Mouse (Mus musculus): ENCODE measurements around the gene Mlec. TPM values are rescaled to one million over a fixed set of nuclear protein-coding genes. Genes with fewer than 3 reads are reported as not detected.

The Mlec gene
- polyA plus RNA-seq, 1 experiment from 2014 or later: 62.1 TPM

- Histone ChIP-seq H3K9ac (ENCODE audit: low read length) (no peak overlapping the region), H3K27me3 (ENCODE audit: control insufficient read depth, insufficient read depth, low read depth, low read length) (no peaks in the 10 kb centered on the region), H3K4me1 (replicated peaks; ENCODE audit: control insufficient read depth, insufficient read depth, low read length) (no peaks in the 10 kb centered on the region), H3K4me2 (ENCODE audit: low read depth, low read length) (no peak overlapping the region), H3K9me3 (ENCODE audit: control insufficient read depth, low read length) (no peaks in the 10 kb centered on the region), H3K36me3 (ENCODE audit: control insufficient read depth, insufficient read depth, low read length) (peaks cover 28% of the 10 kb centered on the region), H3K27ac (ENCODE audit: low read length) (no peak overlapping the region), H3K4me3 (ENCODE audit: low read length) (no peak overlapping the region)
- no peak for ATAC-seq (ENCODE audit: low read depth)
- WGBS: 74% methylated on average over 6 of the region's 6 CpGs
Observed at GRCm38 (mm10) chr5:115100473-115100872, 57.5 kb downstream of the Mlec start.

GRCm38 (mm10) chr5:115099991-115100390 is 58.0 kb downstream of the Mlec start:
- no peaks in the 10 kb centered on the region for H3K9me3 ChIP-seq (ENCODE audit: control insufficient read depth, low read length)
- no peaks in the 10 kb centered on the region for H3K4me1 ChIP-seq (replicated peaks; ENCODE audit: control insufficient read depth, insufficient read depth, low read length)
- H3K36me3 ChIP-seq (ENCODE audit: control insufficient read depth, insufficient read depth, low read length): peaks cover 30% of the 10 kb centered on the region
- ATAC-seq (ENCODE audit: low read depth): no peak
- no peaks in the 10 kb centered on the region for H3K27me3 ChIP-seq (ENCODE audit: control insufficient read depth, insufficient read depth, low read depth, low read length)
- WGBS: 64% methylated on average over 9 of the region's 9 CpGs
- no peak overlapping the region for H3K9ac ChIP-seq (ENCODE audit: low read length)
- H3K4me3 ChIP-seq (ENCODE audit: low read length): no peak overlapping the region
- H3K27ac ChIP-seq (ENCODE audit: low read length): no peak overlapping the region
- no peak overlapping the region for H3K4me2 ChIP-seq (ENCODE audit: low read depth, low read length)

- Histone ChIP-seq H3K36me3 (ENCODE audit: control insufficient read depth, insufficient read depth, low read length) (peaks cover 30% of the 10 kb centered on the region), H3K9me3 (ENCODE audit: control insufficient read depth, low read length) (no peaks in the 10 kb centered on the region), H3K27me3 (ENCODE audit: control insufficient read depth, insufficient read depth, low read depth, low read length) (no peaks in the 10 kb centered on the region), H3K4me3 (ENCODE audit: low read length) (no peak overlapping the region), H3K4me2 (ENCODE audit: low read depth, low read length) (no peak overlapping the region), H3K9ac (ENCODE audit: low read length) (no peak overlapping the region), H3K4me1 (replicated peaks; ENCODE audit: control insufficient read depth, insufficient read depth, low read length) (no peaks in the 10 kb centered on the region), H3K27ac (ENCODE audit: low read length) (no peak overlapping the region)
- WGBS: 81% methylated on average over 5 of the region's 5 CpGs
- ATAC-seq (ENCODE audit: low read depth): no peak
Observed at GRCm38 (mm10) chr5:115099530-115099929, 58.4 kb downstream of the Mlec start.

GRCm38 (mm10) chr5:115098195-115098594 is 59.8 kb downstream of the Mlec start, which contains the start of gene Gm10401:
TSS of gene Gm10401 (minus strand) at chr5:115098295.
- ATAC-seq (ENCODE audit: low read depth): no peak
- Histone ChIP-seq H3K36me3 (ENCODE audit: control insufficient read depth, insufficient read depth, low read length) (peaks cover 30% of the 10 kb centered on the region), H3K4me1 (replicated peaks; ENCODE audit: control insufficient read depth, insufficient read depth, low read length) (no peaks in the 10 kb centered on the region), H3K4me2 (ENCODE audit: low read depth, low read length) (no peak within 1 kb of the TSS), H3K9ac (ENCODE audit: low read length) (no peak within 1 kb of the TSS), H3K9me3 (ENCODE audit: control insufficient read depth, low read length) (no peaks in the 10 kb centered on the region), H3K27ac (ENCODE audit: low read length) (no peak within 1 kb of the TSS), H3K27me3 (ENCODE audit: control insufficient read depth, insufficient read depth, low read depth, low read length) (no peaks in the 10 kb centered on the region), H3K4me3 (ENCODE audit: low read length) (no peak within 1 kb of the TSS)
- 98% methylated on average over 8 of the region's 8 CpGs for WGBS

Other genes with a start within 250 kb of the Mlec start
- 0.50 and 0.85 TPM in 2 replicates for gene Oasl1, start 234.9 kb downstream of the Mlec start, polyA plus RNA-seq (2015; fragmentation: Nextera tagmentation; extraction: Ambion mirVana)
- 48.0 and 49.2 TPM in 2 replicates for gene 2210016L21Rik, start 216.0 kb downstream of the Mlec start, polyA plus RNA-seq (2015; fragmentation: Nextera tagmentation; extraction: Ambion mirVana)
- gene Hnf1a, start 187.1 kb downstream of the Mlec start, polyA plus RNA-seq (2015; fragmentation: Nextera tagmentation; extraction: Ambion mirVana): 0.08 and 0.16 TPM in 2 replicates
- gene Sppl3, start 147.0 kb downstream of the Mlec start, polyA plus RNA-seq (2015; fragmentation: Nextera tagmentation; extraction: Ambion mirVana): 9.6 and 9.8 TPM in 2 replicates
- gene Gm10401, start 59.9 kb downstream of the Mlec start, polyA plus RNA-seq (2015; fragmentation: Nextera tagmentation; extraction: Ambion mirVana): 23.2 and 25.4 TPM in 2 replicates
- gene Acads, start 38.8 kb downstream of the Mlec start, polyA plus RNA-seq (2015; fragmentation: Nextera tagmentation; extraction: Ambion mirVana): 64.5 and 69.2 TPM in 2 replicates
- gene Unc119b, start 23.2 kb downstream of the Mlec start, polyA plus RNA-seq (2015; fragmentation: Nextera tagmentation; extraction: Ambion mirVana): 34.3 and 35.2 TPM in 2 replicates
- gene Cabp1, start 36.2 kb upstream of the Mlec start, polyA plus RNA-seq (2015; fragmentation: Nextera tagmentation; extraction: Ambion mirVana): 1.3 and 1.6 TPM in 2 replicates
- gene Pop5, start 77.7 kb upstream of the Mlec start, polyA plus RNA-seq (2015; fragmentation: Nextera tagmentation; extraction: Ambion mirVana): 97.6 and 109 TPM in 2 replicates
- 115 and 116 TPM in 2 replicates for gene Rnf10, start 114.7 kb upstream of the Mlec start, polyA plus RNA-seq (2015; fragmentation: Nextera tagmentation; extraction: Ambion mirVana)
- gene Coq5, start 121.5 kb upstream of the Mlec start, polyA plus RNA-seq (2015; fragmentation: Nextera tagmentation; extraction: Ambion mirVana): 37.9 and 38.6 TPM in 2 replicates
- gene Dynll1, start 142.8 kb upstream of the Mlec start, polyA plus RNA-seq (2015; fragmentation: Nextera tagmentation; extraction: Ambion mirVana): 1,463 and 1,496 TPM in 2 replicates
- gene Srsf9, start 169.0 kb upstream of the Mlec start, polyA plus RNA-seq (2015; fragmentation: Nextera tagmentation; extraction: Ambion mirVana): 157 and 223 TPM in 2 replicates
- gene Gatc, start 183.0 kb upstream of the Mlec start, polyA plus RNA-seq (2015; fragmentation: Nextera tagmentation; extraction: Ambion mirVana): 25.5 and 27.5 TPM in 2 replicates
- gene Triap1, start 183.0 kb upstream of the Mlec start, polyA plus RNA-seq (2015; fragmentation: Nextera tagmentation; extraction: Ambion mirVana): 59.2 and 61.4 TPM in 2 replicates
- 920 and 937 TPM in 2 replicates for gene Cox6a1, start 190.8 kb upstream of the Mlec start, polyA plus RNA-seq (2015; fragmentation: Nextera tagmentation; extraction: Ambion mirVana)